Mouse (Mus musculus) lung, postnatal 0 days (tissue): ENCODE data around the gene Myl12a. TPM values are rescaled to one million over a fixed set of nuclear protein-coding genes. Genes with fewer than 3 reads are reported as not detected.
A peak's percentile ranks its signal among the peaks of the same experiment; 100 is the strongest.

Experiments used
- ATAC-seq: fragments of 200-750 bp; cut with Nextera tagmentation; 2 replicates; pipeline ENCODE4 v1.8.0; 2017; ENCODE audit warnings: moderate library complexity
- DNase-seq: peaks from one replicate; pipeline ENCODE4 v3.0.0-alpha.2; 2016; ENCODE audit warnings: low spot score
- H3K27ac ChIP-seq: fragments of 300-500 bp; sonication (generic); 2 replicates; pipeline ENCODE4 v1.5.1; 2014; ENCODE audit warnings: antibody characterized with exemption, mild to moderate bottlenecking, low read length, mixed read lengths
- H3K27me3 ChIP-seq: fragments of 300-500 bp; sonication (generic); replicated peaks from 2 replicates; pipeline ENCODE4 v1.6.1; 2014; ENCODE audit warnings: low read length, mixed read lengths; ENCODE audit not compliant: insufficient read depth
- H3K36me3 ChIP-seq: fragments of 300-500 bp; sonication (generic); 2 replicates; pipeline ENCODE4 v1.6.1; 2014; ENCODE audit warnings: low read length, mixed read lengths; ENCODE audit not compliant: insufficient read depth
- H3K4me1 ChIP-seq: fragments of 300-500 bp; sonication (generic); 2 replicates; pipeline ENCODE4 v1.6.1; 2014; ENCODE audit warnings: antibody characterized with exemption, low read depth, low read length, mixed read lengths; ENCODE audit not compliant: insufficient read depth
- H3K4me2 ChIP-seq: fragments of 300-500 bp; sonication (generic); replicated peaks from 2 replicates; pipeline ENCODE4 v1.6.1; 2014; ENCODE audit warnings: low read depth, mild to moderate bottlenecking, low read length, moderate library complexity, mixed read lengths
- H3K4me3 ChIP-seq: fragments of 300-500 bp; sonication (generic); 2 replicates; pipeline ENCODE4 v1.5.1; 2014; ENCODE audit warnings: low read depth, low read length
- H3K9ac ChIP-seq: fragments of 300-500 bp; sonication (generic); replicated peaks from 2 replicates; pipeline ENCODE4 v1.6.1; 2014; ENCODE audit warnings: low read depth, mild to moderate bottlenecking
- H3K9me3 ChIP-seq: fragments of 300-500 bp; sonication (generic); 2 replicates; pipeline ENCODE4 v1.6.1; 2016; ENCODE audit warnings: low read length, mixed read lengths
- CTCF ChIP-seq: IDR thresholded peaks from 2 replicates; pipeline ENCODE4 v1.5.1; 2016; ENCODE audit warnings: antibody characterized with exemption, mild to moderate bottlenecking
- EP300 ChIP-seq: IDR thresholded peaks from 2 replicates; pipeline ENCODE4 v1.6.1; 2016; ENCODE audit warnings: antibody characterized with exemption, mild to moderate bottlenecking, control low read depth
- WGBS: fragments of 180-500 bp; shearing (Covaris S2); extraction: QIAGEN DNeasy Blood & Tissue Kit; methylation state at CpG from one replicate; pipeline ENCODE4 v1.1.7; 2014; 5-methylcytosine and 5-hydroxymethylcytosine counted together
- polyA plus RNA-seq: library from polyadenylated mRNA; unstranded; fragments of >200 nt; fragmentation: Nextera tagmentation; extraction: Ambion mirVana; gene quantifications from 2 replicates; pipeline ENCODE4 v1.2.1, GENCODE M21; 2015

Gene Myl12a
- polyA plus RNA-seq, 1 experiment from 2014 or later: 1,283 TPM

DNA sequence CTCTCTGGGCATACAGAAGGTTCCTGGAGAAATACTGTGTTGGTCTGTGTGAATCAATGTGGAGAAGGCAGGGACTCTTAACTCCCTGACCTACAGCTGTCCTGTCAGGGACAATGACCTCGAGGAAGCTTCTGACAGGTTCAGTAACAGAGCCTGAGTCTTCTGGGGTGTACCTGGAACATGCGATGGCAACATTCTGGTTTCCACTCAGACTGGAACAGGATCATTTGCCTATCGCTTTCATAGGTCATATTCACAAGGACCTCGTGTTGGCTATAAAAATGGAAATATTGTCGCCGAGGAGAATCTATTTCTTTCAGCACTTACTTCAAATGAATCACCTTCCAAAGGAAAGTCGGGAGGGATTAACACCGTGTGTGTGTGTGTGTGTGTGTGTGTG is 23.2 kb upstream of the Myl12a start:
- no peak overlapping the region for H3K27ac ChIP-seq
- no peaks in the 10 kb centered on the region for H3K4me1 ChIP-seq
- H3K9me3 ChIP-seq: no peaks in the 10 kb centered on the region
- no peak overlapping the region for H3K9ac ChIP-seq
- DNase-seq: no peak
- no peak overlapping the region for H3K4me2 ChIP-seq
- ATAC-seq: no peak
- no peak overlapping the region for H3K4me3 ChIP-seq
- H3K27me3 ChIP-seq: no peaks in the 10 kb centered on the region
- TF ChIP-seq EP300 (no peak), CTCF (no peak)
- no peaks in the 10 kb centered on the region for H3K36me3 ChIP-seq
- WGBS: 71% methylated on average over 8 of the region's 8 CpGs

DNA sequence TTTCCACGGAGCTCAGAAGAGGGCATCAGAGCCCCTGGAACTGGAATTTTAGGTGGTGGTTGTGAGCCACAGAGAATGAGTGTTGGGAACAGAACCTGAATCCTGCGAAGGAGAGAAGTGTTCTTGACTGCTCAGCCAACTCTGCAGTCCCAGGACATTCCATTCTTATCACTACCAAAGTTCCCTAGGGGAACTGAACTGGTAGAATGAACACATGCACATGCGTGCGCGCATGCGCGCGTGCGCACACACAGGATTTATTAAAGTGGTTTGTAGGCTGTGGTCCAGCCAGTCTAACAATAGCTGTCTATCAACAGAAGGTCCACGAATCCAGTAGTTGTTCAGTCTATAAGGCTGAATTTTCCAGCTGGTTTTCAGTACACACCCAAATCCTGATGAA is 21.4 kb upstream of the Myl12a start:
- no peak overlapping the region for H3K4me2 ChIP-seq
- no peaks in the 10 kb centered on the region for H3K9me3 ChIP-seq
- H3K9ac ChIP-seq: no peak overlapping the region
- ATAC-seq (no peak), DNase-seq (no peak)
- H3K4me3 ChIP-seq: no peak overlapping the region
- 86% methylated on average over 10 of the region's 10 CpGs for WGBS
- no peak for TF ChIP-seq CTCF
- no peak for TF ChIP-seq EP300
- H3K27me3 ChIP-seq: no peaks in the 10 kb centered on the region
- no peaks in the 10 kb centered on the region for H3K36me3 ChIP-seq
- no peak overlapping the region for H3K27ac ChIP-seq
- peaks cover 9% of the 10 kb centered on the region; the same call in 1 of the 2 replicates for H3K4me1 ChIP-seq

DNA sequence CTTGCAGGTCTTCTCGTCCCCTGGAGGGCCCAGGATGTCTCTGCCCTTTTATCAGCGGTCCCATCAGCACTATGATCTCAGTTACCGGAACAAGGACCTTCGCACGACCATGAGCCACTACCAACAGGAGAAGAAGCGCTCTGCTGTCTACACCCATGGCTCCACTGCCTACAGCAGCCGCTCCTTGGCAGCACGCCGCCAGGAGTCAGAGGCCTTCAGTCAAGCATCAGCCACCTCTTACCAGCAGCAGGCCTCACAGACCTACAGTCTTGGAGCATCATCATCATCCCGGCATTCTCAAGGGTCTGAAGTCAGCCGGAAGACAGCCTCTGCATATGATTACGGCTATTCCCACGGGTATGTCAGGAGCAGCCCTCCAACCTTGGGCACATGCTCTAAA is 20.2 kb upstream of the Myl12a start:
- H3K9ac ChIP-seq: no peak overlapping the region
- ATAC-seq: no peak
- DNase-seq: no peak
- TF ChIP-seq CTCF (no peak), EP300 (no peak)
- H3K36me3 ChIP-seq: no peaks in the 10 kb centered on the region
- H3K27me3 ChIP-seq: no peaks in the 10 kb centered on the region
- H3K9me3 ChIP-seq: no peaks in the 10 kb centered on the region
- H3K4me1 ChIP-seq: peaks cover 9% of the 10 kb centered on the region; the same call in 1 of the 2 replicates
- 92% methylated on average over 13 of the region's 13 CpGs for WGBS
- no peak overlapping the region for H3K27ac ChIP-seq
- H3K4me2 ChIP-seq: no peak overlapping the region
- no peak overlapping the region for H3K4me3 ChIP-seq

DNA sequence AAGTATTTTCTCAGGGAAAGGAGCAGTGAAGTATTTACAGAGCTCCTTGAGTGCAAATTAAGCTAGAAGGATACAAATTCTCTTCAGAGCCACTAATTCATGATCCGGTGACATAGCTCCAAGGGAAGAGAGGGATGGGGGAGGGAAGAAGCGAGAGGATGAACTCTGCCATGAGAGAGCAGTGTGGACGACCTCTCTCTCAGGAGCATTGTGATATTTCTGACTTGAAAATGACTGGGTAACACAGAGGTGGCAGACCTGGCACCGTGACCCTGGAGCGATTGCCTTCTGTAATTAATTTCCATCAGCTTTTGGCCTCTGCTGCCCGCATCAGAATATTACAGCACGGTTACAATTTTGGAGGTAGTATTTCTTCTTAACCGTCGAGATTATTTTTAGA is 17.2 kb upstream of the Myl12a start:
- 59% methylated on average over 9 of the region's 9 CpGs for WGBS
- H3K4me1 ChIP-seq: peaks cover 9% of the 10 kb centered on the region; the same call in 1 of the 2 replicates
- DNase-seq (peak; percentile 14), ATAC-seq (no peak)
- no peak overlapping the region for H3K9ac ChIP-seq
- no peak overlapping the region for H3K4me3 ChIP-seq
- 0 out of 2 replicates have a peak overlapping the region, but pooled peaks have one; percentile 5 for H3K4me2 ChIP-seq
- no peak for TF ChIP-seq EP300
- no peak for TF ChIP-seq CTCF
- H3K36me3 ChIP-seq: no peaks in the 10 kb centered on the region
- H3K27ac ChIP-seq: peak overlapping the region; percentile 32; the same call in 1 of the 2 replicates
- no peaks in the 10 kb centered on the region for H3K27me3 ChIP-seq
- H3K9me3 ChIP-seq: no peaks in the 10 kb centered on the region

DNA sequence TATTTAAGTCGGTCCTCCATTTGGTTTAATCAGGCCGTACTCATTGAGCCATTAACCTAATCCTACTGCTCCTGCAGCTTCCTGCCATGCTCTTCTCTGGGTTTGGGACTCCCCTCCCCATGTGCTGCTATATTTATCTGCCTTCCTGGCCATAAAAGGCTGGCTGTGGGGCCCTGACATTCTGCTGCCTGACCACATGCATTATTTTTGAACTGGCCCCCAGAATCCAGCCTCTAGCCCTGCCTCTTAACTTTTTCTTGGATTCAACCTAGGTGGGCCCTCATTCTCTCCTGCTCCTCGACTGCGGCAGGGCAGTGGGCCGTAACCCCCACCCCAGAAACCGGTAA is 16.6 kb upstream of the Myl12a start:
- Histone ChIP-seq H3K4me2 (0 out of 2 replicates have a peak overlapping the region, but pooled peaks have one; percentile 5), H3K4me3 (no peak overlapping the region), H3K4me1 (peaks cover 9% of the 10 kb centered on the region; the same call in 1 of the 2 replicates), H3K9ac (no peak overlapping the region), H3K9me3 (no peaks in the 10 kb centered on the region), H3K36me3 (no peaks in the 10 kb centered on the region), H3K27me3 (no peaks in the 10 kb centered on the region), H3K27ac (peak overlapping the region; percentile 32; the same call in 1 of the 2 replicates)
- DNase-seq: no peak
- WGBS: 33% methylated on average over 6 of the region's 6 CpGs
- TF ChIP-seq EP300 (no peak), CTCF (no peak)
- ATAC-seq: no peak

DNA sequence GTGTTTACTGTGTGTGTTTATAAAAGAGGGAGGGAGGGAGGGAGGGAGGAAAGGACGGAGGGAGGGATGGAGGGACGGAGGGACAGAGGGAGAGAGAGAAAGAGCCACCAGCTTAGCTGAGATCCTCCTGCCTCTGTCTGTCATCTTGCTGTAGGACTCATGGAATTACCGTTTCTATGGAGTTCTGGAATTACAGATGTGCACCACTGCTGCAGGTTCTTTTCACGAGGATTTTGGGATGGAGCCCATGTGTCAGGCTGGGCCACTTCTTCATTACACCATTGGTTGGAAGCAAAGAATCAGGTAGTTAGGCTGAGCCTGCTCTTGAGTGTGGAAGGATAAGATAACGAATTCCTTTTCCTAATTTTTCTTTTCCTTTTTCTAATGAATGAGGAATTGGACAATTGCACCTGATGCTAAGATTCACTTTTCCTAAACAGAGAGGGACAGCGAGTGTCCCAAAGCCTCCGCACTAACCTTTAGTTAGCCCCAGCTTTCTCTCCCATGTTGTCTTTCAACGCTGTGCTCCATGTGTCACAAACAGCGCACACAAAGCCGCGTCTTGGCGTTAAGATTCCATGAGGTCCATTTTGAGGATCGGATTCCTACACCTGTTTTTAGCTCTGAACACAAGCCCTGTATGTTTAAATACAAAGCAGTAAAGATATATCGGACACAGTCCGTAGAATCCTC is 16.1 kb upstream of the Myl12a start:
- no peak for TF ChIP-seq EP300
- no peak for TF ChIP-seq CTCF
- no peak for ATAC-seq
- Histone ChIP-seq H3K27ac (no peak overlapping the region), H3K4me2 (no peak overlapping the region), H3K9ac (no peak overlapping the region), H3K4me3 (no peak overlapping the region), H3K4me1 (peaks cover 9% of the 10 kb centered on the region; the same call in 1 of the 2 replicates), H3K9me3 (no peaks in the 10 kb centered on the region), H3K36me3 (no peaks in the 10 kb centered on the region), H3K27me3 (no peaks in the 10 kb centered on the region)
- 86% methylated on average over 15 of the region's 15 CpGs for WGBS
- DNase-seq: no peak
